Mouse (Mus musculus) cerebellum, adult (tissue): ENCODE results near the gene Lrrn4cl.
"Not testable (repeated sequence)": the region's sequence is repeated elsewhere in the genome, so short reads cannot be mapped to it uniquely, and the experiment has no call there.

ENCODE experiments used
- ATAC-seq: cut with Nextera tagmentation; 2 replicates; pipeline ENCODE4 v1.9.2; 2017; ENCODE audit warnings: mild to moderate bottlenecking, moderate library complexity, mixed read lengths; ENCODE audit not compliant: insufficient number of reproducible peaks, low FRiP score, low TSS enrichment

The Lrrn4cl gene

GRCm38 (mm10) chr19:8850402-8850901 is at the start of gene Lrrn4cl:
Lrrn4cl (plus strand) TSS chr19:8850768.
- ATAC-seq = no peak

GRCm38 (mm10) chr19:8802130-8802821 is 48.3 kb upstream of the Lrrn4cl start, which contains the start of gene Zbtb3:
Zbtb3 (plus strand) TSS chr19:8802555.
- ATAC-seq = peak; percentile 95

- no peak for ATAC-seq
These were observed 47.3 kb upstream of the Lrrn4cl start for GRCm38 (mm10) chr19:8803204-8803780.

GRCm38 (mm10) chr19:8803879-8804660 is 46.5 kb upstream of the Lrrn4cl start:
- no peak for ATAC-seq

GRCm38 (mm10) chr19:8806810-8807209 is 43.8 kb upstream of the Lrrn4cl start:
- no peak for ATAC-seq

GRCm38 (mm10) chr19:8815812-8816211 is 34.8 kb upstream of the Lrrn4cl start:
- no peak for ATAC-seq

- no peak for ATAC-seq
These were observed 33.6 kb upstream of the Lrrn4cl start for GRCm38 (mm10) chr19:8817001-8817400.

- ATAC-seq = no peak
These were observed 32.2 kb upstream of the Lrrn4cl start for GRCm38 (mm10) chr19:8818301-8818798.

- peak; percentile 86 for ATAC-seq
These were observed 31.6 kb upstream of the Lrrn4cl start, which contains the start of gene Ttc9c for GRCm38 (mm10) chr19:8818801-8819595. Ttc9c (minus strand) TSS chr19:8819333.

- ATAC-seq = peak; percentile 88
These were observed 30.8 kb upstream of the Lrrn4cl start, which contains the start of gene Hnrnpul2 for GRCm38 (mm10) chr19:8819596-8820423. Hnrnpul2 (plus strand) TSS chr19:8820010.

GRCm38 (mm10) chr19:8820424-8820956 is 30.1 kb upstream of the Lrrn4cl start:
- peak; percentile 19; the same call in 1 of the 2 replicates for ATAC-seq

GRCm38 (mm10) chr19:8821146-8821545 is 29.4 kb upstream of the Lrrn4cl start:
- ATAC-seq = no peak

GRCm38 (mm10) chr19:8822696-8823095 is 27.9 kb upstream of the Lrrn4cl start:
- ATAC-seq = no peak

GRCm38 (mm10) chr19:8829660-8830059 is 20.9 kb upstream of the Lrrn4cl start, which contains the start of gene AC129217.1:
AC129217.1 (plus strand) TSS chr19:8829773.
- no peak for ATAC-seq

- ATAC-seq = no peak
These were observed 19.9 kb upstream of the Lrrn4cl start for GRCm38 (mm10) chr19:8830664-8831063.

- ATAC-seq = no peak
These were observed 19.3 kb upstream of the Lrrn4cl start for GRCm38 (mm10) chr19:8831262-8831661.

GRCm38 (mm10) chr19:8832971-8833370 is 17.6 kb upstream of the Lrrn4cl start:
- ATAC-seq = no peak

GRCm38 (mm10) chr19:8836327-8836726 is 14.2 kb upstream of the Lrrn4cl start:
- not testable (repeated sequence) for ATAC-seq
